Mouse (Mus musculus) CH12.LX (cell line): ENCODE results near the gene Ssr3.

Source experiments
- CHD1 ChIP-seq: IDR thresholded peaks from 2 replicates; pipeline ENCODE4 v1.6.1; 2012; ENCODE audit warnings: low read depth, low read length, improper control_type of control experiment, inconsistent platforms
- CTCF ChIP-seq, 2 experiments: IDR thresholded peaks in 1 of 2; conservative IDR thresholded peaks in 1 of 2; 2 replicates each; pipeline ENCODE4 v1.5.1; 2011 to 2012; ENCODE audit warnings: low read depth in 2 of 2, low read length in 2 of 2, improper control_type of control experiment in 1 of 2, inconsistent platforms in 1 of 2, mild to moderate bottlenecking in 1 of 2, moderate library complexity in 1 of 2
- HCFC1 ChIP-seq: IDR thresholded peaks from 2 replicates; pipeline ENCODE4 v1.6.1; 2012; ENCODE audit warnings: low read depth, mild to moderate bottlenecking, inconsistent platforms, low read length, improper control_type of control experiment
- MYC ChIP-seq: IDR thresholded peaks from 2 replicates; pipeline ENCODE4 v1.6.1; 2011; ENCODE audit warnings: low read depth, mild to moderate bottlenecking, improper control_type of control experiment, low read length
- POLR2A ChIP-seq: IDR thresholded peaks from 2 replicates; pipeline ENCODE4 v1.6.1; 2011; ENCODE audit warnings: low read depth, mild to moderate bottlenecking, improper control_type of control experiment, low read length
- SMC3 ChIP-seq: IDR thresholded peaks from 2 replicates; pipeline ENCODE4 v1.6.1; 2011; ENCODE audit warnings: low read depth, low read length, improper control_type of control experiment
- UBTF ChIP-seq: IDR thresholded peaks from 2 replicates; pipeline ENCODE4 v1.6.1; 2012; ENCODE audit warnings: low read depth, mild to moderate bottlenecking, inconsistent platforms, low read length, improper control_type of control experiment, moderate library complexity
- ZC3H11A ChIP-seq: IDR thresholded peaks from 2 replicates; pipeline ENCODE4 v1.6.1; 2012; ENCODE audit warnings: low read depth, mild to moderate bottlenecking, inconsistent platforms, low read length, improper control_type of control experiment
- ZNF384 ChIP-seq: IDR thresholded peaks from 2 replicates; pipeline ENCODE4 v1.6.1; 2012; ENCODE audit warnings: low read depth, low read length, improper control_type of control experiment, inconsistent platforms

GRCm38 (mm10) chr3:65373594-65374182 is 18.7 kb downstream of the Ssr3 start:
- TF ChIP-seq ZC3H11A = no peak
- no peak for TF ChIP-seq POLR2A
- TF ChIP-seq CTCF (conservative IDR thresholded peaks at IDR 0.05 in 1 of 2, IDR thresholded peaks at IDR 0.05 in 1 of 2; ENCODE audit: low read depth in 2 of 2, low read length in 2 of 2) = no peak
- no peak for TF ChIP-seq SMC3
- no peak for TF ChIP-seq ZNF384
- TF ChIP-seq CHD1 = no peak
- TF ChIP-seq UBTF = no peak
- no peak for TF ChIP-seq HCFC1
- no peak for TF ChIP-seq MYC
